Mouse (Mus musculus) MN1 (cell line): ENCODE measurements at regions not wholly inside any gene's neighbourhood (a gene's known extent, or its start where the extent isn't known, plus 50 kb on each side); places are given as distances from the start of the nearest gene placed in this dataset.
A peak's percentile ranks its signal among the peaks of the same experiment; 100 is the strongest.

ENCODE experiments used
- DNase-seq: peaks from one replicate; pipeline ENCODE4 v3.0.0-alpha.2; 2016; ENCODE audit warnings: low spot score

DNA sequence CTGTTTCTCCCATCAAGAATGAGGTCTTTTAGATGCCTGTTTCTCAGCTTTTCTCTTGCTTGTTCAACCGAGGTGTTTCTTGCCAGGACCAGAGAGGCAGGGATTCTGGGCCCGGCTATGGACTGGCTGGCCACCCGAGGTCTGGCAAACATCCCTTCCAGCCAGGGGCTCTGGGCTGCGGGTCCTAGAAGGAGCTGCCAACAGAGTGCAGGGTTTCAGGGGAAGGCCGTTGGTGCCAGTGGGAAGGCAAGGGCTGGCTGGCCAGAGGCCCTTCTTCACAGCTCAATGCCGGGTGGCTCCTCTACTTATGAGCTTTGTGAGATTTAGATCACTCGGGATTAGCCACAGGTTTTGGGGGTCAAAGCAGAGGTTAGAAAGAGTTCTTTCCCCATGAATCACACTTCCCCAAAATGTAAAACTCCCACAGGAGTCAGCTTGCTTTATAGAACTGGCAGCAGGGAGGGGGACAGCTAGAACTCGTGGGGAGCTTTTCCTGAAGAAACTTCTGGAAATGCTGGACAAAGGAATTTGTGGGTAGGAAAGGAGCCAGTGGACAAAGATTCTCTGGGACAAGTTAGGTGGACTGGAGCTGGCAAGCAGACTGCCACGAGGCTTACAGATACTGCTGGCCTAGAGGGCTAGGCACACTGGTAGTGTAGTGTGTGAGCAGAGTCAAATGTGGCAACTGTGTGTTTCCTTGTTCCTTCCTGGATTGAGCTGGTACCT is 104.1 kb upstream of the Vps8 start:
- no peak for DNase-seq

DNA sequence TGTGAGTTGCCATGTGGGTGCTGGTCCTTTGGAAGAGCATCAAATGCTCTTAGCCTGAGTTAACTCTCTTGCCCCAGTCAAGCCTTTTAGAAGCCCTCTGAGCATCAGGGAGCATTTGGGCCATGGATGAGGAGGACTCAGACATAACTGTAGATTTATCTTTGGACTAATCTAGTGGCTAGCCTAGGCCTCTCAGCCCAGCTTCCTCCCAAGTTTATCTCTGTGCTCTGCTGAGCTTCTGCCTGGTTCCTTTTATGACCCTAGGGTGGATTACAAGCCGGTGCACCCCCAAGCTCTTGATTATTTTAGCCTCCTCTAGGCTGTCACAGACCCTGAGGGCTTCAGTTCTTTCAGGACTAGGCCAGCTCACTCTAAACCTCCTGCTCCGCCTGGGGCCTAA is 102.6 kb upstream of the Vps8 start:
- no peak for DNase-seq

DNA sequence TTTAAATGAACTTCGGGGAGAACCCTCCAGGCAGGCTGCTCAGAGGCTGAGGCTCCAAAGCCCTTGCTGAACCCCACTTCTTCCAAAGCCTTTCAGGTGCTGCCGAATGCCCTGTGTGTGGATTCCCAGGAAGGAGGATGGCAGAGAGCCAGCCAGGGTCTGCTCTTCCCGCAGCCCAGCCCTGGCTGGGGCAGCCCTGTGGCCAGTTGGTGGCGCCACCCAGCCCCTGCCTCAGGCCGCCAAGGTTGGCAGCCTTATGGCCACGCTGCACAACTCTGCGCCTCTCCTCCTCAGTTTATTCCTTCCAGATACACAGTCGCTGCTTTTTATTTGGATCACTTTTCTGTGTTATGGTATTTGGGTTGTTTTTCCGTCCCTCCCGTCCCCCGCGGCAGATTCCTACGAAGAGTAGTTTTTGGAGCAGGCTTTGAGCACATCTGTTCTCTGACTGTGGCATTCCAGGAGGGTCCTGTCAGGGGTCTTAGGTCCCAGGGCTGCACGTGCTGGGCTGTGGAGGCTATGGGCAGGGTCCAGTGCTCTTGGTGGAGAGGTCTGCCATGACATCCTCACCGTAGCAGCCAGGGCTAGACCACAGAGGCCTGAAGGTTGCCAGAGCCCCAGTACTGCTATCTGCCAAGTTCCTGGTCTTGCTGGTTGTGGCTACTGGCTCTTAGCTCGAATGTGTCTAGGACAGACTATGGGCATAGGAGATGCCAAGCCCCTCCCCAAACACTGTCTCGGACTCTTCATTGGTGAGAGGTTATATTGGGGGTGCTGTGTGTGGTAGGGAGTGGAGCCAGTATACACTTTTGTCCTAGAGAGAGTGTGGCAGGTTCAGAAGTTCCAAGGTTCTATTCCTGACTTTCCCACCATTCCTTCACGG is 101.5 kb upstream of the Vps8 start:
- DNase-seq, result no peak

DNA sequence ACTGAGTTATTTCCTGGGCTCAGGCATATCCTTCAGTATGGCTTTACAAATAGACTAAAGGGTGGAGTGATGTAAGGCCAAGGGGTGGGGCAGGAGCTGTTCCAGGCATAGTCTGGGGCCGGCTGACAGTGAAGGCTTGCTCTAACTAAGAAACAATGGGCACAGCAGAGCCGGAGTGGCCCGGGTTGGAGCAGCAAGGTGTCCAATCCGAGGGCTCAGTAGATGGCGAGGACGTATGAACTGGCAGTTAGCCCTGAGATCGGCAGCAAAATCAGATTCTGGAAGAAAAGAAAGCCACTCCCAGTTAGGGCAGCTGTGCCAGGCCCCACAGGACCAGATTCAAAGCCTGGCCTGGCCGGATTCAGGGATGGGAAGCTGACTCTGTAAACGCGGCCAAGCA is 100.5 kb upstream of the Vps8 start:
- peak; percentile 85 for DNase-seq

DNA sequence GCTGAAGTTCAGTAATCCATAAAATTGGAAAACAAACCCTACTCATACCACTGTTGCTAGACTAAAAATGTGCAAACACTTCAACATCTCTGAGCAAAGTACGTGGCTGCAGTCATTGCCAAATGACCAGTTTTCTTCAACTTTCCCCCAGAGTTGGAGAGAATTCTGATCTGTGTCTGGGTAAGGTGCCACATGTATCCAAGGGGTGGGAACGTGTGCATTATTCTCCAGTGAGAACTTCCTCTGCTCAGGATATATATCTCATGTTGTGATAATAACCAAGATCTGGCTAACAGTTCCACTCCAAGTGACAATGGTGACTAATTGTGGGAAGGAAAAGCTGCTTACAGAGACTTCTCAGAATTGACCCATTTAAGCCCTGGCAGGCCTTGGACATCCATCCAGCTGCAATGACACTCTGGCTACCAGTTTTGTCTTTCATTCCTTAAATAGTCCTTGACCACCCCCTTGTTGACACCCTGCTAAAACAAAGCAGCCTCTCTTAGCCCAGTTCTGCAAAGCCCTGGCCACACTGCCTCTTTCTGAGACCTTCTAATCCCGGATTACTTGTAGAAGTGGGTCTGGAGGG is 99.4 kb upstream of the Vps8 start:
- DNase-seq, result no peak

DNA sequence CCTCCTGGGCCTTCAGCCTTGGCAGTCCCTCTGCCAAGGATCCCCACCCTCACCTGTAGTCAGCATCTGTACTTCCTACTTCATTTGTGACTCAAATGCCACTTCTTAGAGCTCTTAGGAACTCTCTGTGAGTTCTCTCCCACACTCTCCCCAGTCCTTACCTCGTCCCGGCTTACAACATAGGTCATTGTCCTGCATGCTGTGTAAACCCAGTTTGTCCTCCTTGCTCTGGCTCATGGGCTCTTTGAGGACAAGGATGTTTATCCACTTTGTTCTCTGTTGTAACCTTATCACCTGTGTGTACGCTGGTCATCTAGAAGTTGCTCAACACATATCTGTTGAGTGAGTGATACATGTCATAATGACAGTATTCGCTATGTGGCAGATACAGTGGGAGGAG is 94.9 kb upstream of the Vps8 start:
- DNase-seq, result no peak

DNA sequence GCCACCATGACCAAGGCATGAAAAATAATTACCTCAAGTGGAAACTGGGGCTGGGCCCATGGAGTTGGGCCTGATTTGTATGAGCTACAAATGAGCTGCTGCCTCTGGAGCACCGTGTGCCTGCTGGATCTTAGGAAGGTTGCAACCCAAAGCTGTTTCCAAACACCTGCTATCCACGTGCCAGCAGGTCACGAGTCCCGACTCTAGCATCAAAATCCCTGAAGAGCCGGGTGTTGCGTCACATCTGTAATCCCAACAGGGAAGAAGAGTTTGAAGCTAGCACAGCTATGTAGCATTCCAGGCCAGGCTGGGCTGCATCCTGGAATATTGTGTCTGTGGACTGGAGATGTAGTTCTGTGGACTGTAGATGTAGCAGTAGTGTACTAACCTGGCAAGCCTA is 93.7 kb upstream of the Vps8 start:
- no peak for DNase-seq

DNA sequence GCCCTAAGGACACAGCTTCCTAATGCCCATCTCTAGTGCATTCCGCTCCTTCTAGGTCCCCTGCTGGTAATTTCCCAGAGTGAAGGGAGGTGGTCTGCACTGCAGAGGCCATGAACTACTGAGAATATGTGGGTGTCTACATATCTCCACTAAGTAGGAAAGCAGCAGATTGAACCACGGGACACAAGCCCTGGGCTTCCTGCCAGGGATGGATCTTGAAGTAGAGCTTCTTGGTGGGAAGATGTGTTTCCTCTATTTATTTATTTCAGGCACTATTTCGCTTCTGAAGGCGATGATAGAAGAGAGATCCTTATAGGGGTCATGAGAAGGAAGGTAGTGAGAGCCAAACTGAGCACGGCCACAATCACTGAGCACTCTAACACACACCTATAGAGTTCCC is 91.7 kb upstream of the Vps8 start:
- DNase-seq, result no peak

DNA sequence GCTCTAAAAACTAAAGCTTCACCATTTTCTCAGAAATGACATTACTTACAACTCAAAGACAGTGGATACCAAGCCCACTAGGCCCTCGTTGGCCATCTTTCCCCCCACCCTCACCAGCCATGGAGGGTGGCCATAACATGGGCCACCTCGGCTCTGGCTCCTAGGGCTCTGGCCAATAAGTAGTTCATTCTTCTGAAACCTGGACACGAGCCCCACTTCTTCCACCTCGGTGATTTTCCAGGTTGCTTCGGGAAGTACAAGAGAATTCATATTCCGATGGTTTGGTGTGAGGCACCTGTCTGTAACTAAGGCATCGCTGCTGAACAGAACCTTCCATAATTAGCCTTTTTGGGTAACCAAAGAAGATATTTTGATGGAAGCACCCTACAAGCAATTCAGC is 90.5 kb upstream of the Vps8 start:
- DNase-seq, result no peak

DNA sequence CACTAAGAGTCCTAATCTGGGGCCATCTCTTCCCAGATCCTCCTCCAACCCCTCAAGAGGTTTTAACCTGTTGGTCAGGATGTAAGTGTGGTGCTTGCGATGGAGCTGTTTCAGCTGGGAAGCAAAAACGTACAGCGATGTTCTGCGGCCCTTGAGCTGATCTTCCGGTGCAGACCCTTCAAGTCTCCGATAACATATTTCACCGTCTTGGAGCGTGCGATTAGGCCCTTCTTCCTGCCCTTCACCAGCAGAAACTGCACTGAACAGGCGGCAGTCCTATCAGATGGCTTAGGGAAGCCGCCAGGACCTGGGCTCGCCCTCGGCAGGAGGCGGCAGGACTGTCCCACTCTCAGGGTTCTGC is 90.1 kb upstream of the Vps8 start:
- DNase-seq, result no peak

DNA sequence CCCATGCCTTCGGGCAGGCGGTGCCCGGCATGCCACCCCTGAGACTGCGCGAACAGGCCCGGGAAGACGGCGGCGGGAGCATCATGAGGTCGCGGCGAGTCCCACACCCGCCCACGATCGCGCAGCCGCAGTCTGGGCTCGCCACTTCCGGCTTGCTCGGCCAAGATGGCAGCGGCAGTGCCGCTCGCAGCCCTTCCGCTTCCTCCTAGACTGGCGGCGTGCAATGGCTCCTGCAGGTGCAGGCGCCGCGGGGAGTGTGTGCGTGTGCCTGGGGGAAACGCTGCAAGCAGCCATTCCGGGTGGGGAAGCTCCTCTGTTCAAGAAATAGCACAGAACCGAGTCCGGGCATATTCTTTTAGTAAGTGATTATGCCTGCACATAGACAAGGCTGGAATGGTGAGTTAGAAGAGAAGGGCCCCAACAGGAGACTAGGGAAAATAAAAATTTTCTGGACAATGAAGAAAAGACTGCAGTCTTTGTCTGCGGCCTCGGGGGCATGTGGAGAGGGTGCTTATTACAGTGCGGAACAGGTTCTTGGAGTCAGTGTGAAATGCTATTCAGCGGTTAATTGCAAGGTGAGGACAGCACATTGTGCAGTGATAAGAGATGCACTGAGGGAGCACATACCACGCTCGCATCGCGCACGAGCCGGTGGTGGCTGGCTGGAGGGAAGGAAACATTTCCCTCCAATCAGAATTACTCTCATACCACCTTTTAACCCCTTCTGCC is 89.5 kb upstream of the Vps8 start:
- peak; percentile 93 for DNase-seq

DNA sequence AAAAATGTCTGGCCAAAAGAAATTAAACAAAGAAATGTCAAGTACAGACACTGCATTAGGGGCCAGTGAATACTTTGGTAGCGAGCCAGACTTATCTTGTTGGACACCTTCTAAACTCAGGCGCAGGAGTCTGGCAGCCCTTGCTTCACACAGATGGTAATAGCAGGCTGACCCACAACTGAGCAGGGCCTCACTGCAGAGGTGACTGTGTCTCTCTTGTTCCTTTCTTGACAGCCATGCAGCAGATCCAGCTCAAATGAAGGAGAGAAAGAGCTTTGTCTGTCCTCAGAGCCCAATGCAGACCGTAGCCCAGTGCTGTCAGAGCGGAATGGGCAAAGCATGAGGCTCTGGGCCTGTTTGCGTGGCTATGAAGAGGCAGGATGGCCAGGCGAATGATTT is 83.9 kb upstream of the Vps8 start:
- DNase-seq, result no peak

DNA sequence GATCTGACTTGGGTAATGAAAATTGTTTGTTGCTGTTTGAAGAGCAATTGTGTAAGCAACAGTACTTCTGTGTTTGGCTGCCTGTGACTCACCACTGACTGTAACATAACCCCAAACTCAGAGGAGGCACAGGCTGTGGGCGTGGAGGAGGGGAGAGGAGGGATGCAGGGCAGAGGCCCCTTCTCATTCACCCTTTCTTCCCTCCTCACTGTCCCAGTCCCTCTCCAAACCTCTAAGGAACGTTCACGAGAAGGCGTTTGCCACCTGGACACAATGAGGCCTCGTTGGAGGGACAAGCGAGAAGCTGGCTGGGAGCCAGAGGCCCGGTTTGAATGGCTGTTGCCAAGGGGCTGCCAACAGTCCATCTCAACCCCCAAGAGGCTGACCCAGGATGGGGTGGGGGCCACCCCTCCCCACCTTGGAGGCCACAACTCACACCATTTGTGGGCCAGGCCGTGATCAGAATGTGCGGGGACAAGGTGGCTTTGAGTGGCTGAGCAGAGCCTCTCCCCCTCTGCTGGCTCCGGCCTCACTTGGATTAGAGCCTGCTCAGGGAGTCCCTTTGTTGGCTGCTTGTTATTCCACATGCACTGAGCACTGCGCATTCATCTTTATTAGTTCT is 83.3 kb upstream of the Vps8 start:
- peak; percentile 53 for DNase-seq

DNA sequence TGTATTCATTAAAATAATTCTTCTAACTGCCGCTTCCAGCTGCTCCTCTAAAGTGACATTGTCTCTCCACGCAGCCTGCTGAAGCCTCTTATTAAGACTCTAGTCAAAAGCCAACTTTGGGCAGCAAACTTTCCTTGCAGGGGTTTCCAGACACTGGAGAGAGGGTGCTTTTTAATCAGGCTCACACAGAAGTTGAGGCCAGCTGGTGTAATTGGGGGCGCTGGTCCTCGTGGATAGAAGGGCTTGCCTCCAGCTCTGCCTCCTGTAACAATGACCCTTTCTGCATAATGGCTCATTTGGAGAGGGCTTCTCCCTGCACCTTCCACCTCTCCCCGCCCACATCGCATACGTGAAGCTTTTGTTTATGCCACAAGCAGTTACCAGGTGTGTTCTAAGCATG is 82.8 kb upstream of the Vps8 start:
- no peak for DNase-seq

DNA sequence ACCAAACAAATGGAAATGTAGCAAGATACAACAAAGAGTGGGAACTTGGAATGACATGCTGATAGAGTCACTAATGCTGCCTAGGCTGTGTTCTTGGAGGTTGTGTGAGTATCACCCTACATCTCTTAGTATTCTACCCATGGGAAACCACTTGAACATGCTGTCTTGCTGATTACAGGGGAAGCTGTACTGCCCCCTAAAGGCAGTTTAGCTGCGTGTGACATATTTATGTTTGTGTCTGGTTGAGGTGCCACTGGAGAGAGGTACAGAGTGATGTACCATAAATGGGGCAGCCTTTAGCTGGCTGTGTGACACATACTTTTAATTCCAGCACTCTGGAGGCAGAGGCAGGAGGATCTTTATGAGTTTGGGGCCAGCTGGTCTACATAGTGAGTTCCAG is 73.0 kb upstream of the Vps8 start:
- DNase-seq, result no peak

DNA sequence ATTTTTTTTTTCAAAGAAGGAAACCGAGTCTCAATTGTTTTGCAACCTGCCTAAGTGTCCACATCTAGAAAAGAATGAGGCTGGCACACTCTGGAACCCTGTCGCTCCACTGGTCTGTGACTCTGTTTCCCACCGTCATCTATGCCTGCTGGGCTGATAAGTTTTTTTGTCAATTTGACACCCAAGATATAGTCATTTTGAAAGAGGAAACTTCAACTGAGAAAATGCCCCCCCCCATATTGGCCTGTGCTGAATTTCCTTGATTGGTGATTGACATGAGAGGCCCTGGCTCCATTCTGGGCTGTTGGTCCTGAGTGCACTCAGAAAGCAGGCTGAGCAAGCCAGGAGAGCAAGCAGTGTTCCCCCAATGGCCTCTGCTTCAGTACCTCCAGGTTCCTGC is 71.6 kb upstream of the Vps8 start:
- DNase-seq, result no peak

DNA sequence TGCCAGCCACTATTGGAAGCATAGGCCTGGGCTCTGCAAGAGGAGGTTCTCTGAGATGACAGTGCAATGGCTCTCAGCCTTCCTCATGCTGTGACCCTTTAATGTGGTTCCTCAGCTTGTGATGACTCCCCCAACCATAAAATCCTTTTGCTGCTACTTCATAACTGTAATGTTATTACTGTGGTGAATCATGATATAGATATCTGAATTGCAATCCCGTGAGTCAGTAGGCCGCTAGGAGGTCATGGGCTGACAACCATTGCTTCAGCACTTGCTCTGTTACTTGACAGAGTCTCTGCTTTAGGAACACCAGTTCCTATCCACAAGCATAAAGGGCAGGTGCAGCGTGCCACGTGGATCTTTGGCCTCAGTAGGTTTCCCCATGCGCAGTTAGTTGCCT is 69.8 kb upstream of the Vps8 start:
- DNase-seq, result no peak

DNA sequence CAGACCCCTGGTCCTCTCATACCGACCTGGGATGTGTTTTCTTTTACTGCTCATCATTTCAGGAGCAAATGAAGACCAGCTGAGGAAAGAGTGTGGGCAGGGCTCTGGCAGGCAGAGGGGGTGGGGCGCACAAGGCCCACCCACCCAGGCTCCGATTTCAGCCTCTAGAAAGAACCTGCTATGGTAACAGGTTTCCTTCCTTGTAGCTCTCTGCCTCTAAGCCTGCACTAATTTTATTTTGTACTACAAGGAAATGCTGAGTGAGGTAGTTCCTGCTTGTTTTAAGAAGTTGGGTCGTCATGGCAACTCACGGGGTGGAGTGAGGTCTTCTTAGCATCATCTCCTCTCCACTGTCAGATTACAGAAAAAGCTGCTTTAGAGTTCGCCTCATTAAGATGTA is 69.4 kb upstream of the Vps8 start:
- peak; percentile 30 for DNase-seq

DNA sequence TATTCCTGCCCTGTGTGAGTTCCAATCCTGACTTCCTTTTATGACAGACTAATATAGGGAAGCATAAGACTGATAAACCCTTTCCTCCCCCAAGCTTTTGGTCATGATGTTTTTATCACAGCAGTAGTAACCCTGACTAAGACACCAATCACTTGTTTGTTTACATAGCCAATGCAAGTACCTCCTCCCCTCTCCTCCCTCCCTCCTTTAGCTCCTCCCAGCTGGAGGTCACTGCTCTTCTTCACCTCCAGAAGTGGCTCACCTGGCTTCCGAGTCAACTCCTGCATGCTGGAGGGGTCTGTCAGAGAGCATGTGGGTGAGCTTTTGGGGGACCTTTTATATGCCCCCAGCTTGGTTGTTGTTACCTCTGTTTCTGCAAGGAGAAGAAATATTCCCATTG is 67.3 kb upstream of the Vps8 start:
- DNase-seq, result no peak

DNA sequence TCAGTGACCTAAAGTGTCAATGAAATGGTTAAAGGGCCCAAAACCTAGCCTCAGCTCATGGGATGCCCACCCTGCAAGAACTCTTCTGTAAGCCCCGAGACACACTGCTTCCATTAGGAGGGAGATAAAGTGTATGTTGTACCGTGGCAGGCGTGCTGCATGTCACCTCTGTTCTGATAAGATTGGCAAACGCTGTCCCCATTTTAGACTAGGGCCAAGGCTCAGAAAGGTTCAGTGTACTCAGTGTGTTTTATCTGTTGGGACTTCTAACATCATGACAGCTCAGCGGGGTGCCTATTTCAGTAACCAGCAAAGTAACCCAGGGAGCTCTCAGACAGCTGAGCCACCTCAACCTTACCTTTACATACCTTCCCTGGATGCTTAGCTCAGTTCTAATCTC is 65.5 kb upstream of the Vps8 start:
- no peak for DNase-seq

DNA sequence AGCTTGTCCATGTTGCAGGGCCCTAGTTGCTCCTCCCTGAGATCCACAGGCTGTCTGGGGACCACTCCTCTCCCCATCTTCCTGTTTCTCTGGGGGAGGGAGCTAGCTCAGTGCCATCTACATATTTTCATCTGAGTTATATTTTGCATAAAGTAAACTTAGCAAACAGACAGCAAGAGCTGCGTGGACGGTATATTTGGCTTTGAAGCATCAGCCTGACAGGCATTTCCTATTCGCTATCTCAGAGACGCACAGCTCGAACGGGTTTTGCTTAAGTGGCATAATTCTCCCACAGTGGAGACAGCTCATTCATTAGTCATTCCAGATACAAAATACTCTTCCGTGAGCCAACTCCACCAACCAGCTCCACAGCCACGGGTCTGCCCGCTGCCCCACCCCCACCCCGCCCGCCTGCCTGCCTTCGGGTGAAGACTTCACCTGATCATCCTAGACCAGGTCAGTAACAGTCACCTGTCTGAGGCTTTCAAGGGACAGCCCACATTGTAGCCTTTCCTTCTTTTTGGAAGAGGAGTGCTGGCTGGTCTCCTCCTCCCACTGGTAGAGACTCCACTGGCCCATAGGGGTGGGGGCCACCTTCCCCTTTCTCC is 64.5 kb upstream of the Vps8 start:
- peak; percentile 30 for DNase-seq

DNA sequence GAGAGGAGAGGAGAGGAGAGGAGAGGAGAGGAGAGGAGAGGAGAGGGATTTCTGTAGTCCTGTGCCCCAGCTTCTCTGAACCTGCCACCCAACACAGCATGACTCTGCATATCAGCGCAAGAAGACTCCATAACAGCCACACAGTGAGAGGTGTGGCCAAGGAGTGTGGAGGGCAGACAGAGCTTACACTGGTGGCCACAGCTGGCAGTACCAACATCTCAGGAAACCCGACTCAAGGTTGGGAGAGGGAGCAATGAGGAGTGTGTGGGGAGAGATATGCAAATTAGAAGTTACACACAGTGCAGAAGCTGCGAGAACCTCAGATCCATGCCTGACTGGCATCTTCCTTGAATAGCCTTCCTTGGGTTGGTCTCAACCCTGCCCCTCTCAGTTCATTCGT is 63.5 kb upstream of the Vps8 start:
- no peak for DNase-seq
